Mouse (Mus musculus) CD4-positive, CD25-positive, alpha-beta regulatory T cell, adult 4 months (primary cell): Measurements from ENCODE around the gene Pgm5. TPM values are rescaled to one million over a fixed set of nuclear protein-coding genes. Genes with fewer than 3 reads are reported as not detected.
"Not testable (repeated sequence)": the region's sequence is repeated elsewhere in the genome, so short reads cannot be mapped to it uniquely, and the experiment has no call there.

Experiments used
- ATAC-seq: one replicate; pipeline ENCODE4 v1.8.0; 2017
- polyA plus RNA-seq, 2 experiments: library from polyadenylated mRNA; unstranded; fragments of 100-300 nt; shearing (Covaris generic); gene quantifications; one replicate each; pipeline ENCODE4 v1.2.1; 2017

Gene Pgm5
- polyA plus RNA-seq: not detected

GRCm38 (mm10) chr19:24861612-24862451 is at the start of gene Pgm5:
Gene Pgm5 (minus strand): TSS chr19:24861855.
- no peak for ATAC-seq

- no peak for ATAC-seq
Observed at GRCm38 (mm10) chr19:24908385-24909155, 46.9 kb upstream of the Pgm5 start.

GRCm38 (mm10) chr19:24907655-24908054 is 46.0 kb upstream of the Pgm5 start:
- no peak for ATAC-seq

GRCm38 (mm10) chr19:24902821-24903220 is 41.2 kb upstream of the Pgm5 start:
- no peak for ATAC-seq

- no peak for ATAC-seq
Observed at GRCm38 (mm10) chr19:24902256-24902655, 40.6 kb upstream of the Pgm5 start.

- no peak for ATAC-seq
Observed at GRCm38 (mm10) chr19:24901666-24902065, 40.0 kb upstream of the Pgm5 start.

GRCm38 (mm10) chr19:24900581-24901220 is 39.0 kb upstream of the Pgm5 start, which contains the start of gene Foxd4:
Gene Foxd4 (minus strand): TSS chr19:24901197.
- no peak for ATAC-seq

- no peak for ATAC-seq
Observed at GRCm38 (mm10) chr19:24899578-24900544, 38.2 kb upstream of the Pgm5 start.

GRCm38 (mm10) chr19:24898737-24899577 is 37.3 kb upstream of the Pgm5 start:
- no peak for ATAC-seq

- no peak for ATAC-seq
Observed at GRCm38 (mm10) chr19:24897896-24898736, 36.5 kb upstream of the Pgm5 start.

- no peak for ATAC-seq
Observed at GRCm38 (mm10) chr19:24897006-24897895, 35.6 kb upstream of the Pgm5 start.

GRCm38 (mm10) chr19:24896536-24896935 is 34.9 kb upstream of the Pgm5 start:
- ATAC-seq: no peak

GRCm38 (mm10) chr19:24886888-24887287 is 25.2 kb upstream of the Pgm5 start:
- ATAC-seq: no peak

- ATAC-seq: no peak
Observed at GRCm38 (mm10) chr19:24885504-24885903, 23.8 kb upstream of the Pgm5 start.

GRCm38 (mm10) chr19:24881237-24881636 is 19.6 kb upstream of the Pgm5 start:
- no peak for ATAC-seq

- not testable (repeated sequence) for ATAC-seq
Observed at GRCm38 (mm10) chr19:24875129-24875870, 13.6 kb upstream of the Pgm5 start, which contains the start of gene Gm10053. Gene Gm10053 (plus strand): TSS chr19:24875686.

GRCm38 (mm10) chr19:24873873-24874272 is 12.2 kb upstream of the Pgm5 start:
- ATAC-seq: no peak

GRCm38 (mm10) chr19:24871037-24871635 is 9.5 kb upstream of the Pgm5 start:
- ATAC-seq: no peak
